Mouse (Mus musculus) neutrophil, adult 59 days (primary cell): ENCODE data around the gene Lrfn5. TPM values are rescaled to one million over a fixed set of nuclear protein-coding genes. Genes with fewer than 3 reads are reported as not detected.

Experiments
- total RNA-seq, 2 experiments: library from RNA; stranded (reverse); gene quantifications; 1 replicate in 1 of 2; 2 replicates in 1 of 2; pipeline ENCODE4 v1.2.4; 2023

The Lrfn5 gene
- total RNA-seq = not detected

DNA sequence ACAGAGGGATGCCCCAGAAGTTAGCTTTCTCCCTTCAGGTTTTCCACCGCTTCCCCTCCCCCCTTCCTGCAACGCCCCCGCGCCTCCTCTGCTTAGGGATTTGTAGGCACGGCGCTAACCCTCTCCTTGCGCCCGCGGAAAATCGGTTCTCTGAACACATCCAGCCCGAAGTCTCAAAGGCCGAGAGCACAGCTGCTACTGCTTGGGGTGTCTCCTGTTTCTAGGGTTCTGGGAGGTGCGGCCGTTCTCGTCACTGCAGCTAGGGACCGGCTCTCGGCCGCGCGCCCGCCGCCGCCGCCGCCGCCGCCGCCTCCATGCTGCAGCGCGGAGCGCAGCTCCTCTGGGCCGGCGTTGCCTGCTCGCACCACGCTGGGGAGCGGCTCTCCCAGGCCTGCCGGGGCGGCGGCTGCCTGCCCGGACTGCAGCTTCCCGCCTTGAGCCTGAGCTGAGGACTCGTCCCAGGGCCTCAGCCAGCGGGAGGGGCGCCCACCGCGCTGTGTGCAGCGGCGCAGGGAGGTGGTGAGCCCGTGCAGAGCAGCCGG, at the start of gene Lrfn5:
Gene Lrfn5, plus strand, starts transcription at position 322 of the 542 bp plus-strand sequence.

